Comparison of ENCODE assay signal across 17 mouse cellular contexts in genomic region chr5:122063204-122063933, GRCm38 (mm10). TPM values are rescaled to one million over a fixed set of nuclear protein-coding genes. Genes with fewer than 3 reads are reported as not detected.
DNase-seq lines count a peak whose midpoint lies in the region; TF ChIP-seq lines count a peak whose summit lies in the region.
"Had no signal": no experiment of that assay in that cellular context is flagged by ENCODE, and none has a peak within 500 bp of the region (broad histone marks: within the 10 kb centered on the region; RNA-seq: fewer than 3 reads in every experiment).

No protein-coding gene starts in this region.

- H3K4me3 ChIP-seq in heart, embryonic 10.5 days, result no peak overlapping the region
- H3K4me3 ChIP-seq in testis, adult 2 months (ENCODE audit: control insufficient read depth, low read depth, low read length), result peak overlapping the region; percentile 69
- H3K4me3 ChIP-seq: erythroblast, embryonic 14.5 days; liver, embryonic 12.5 days had no signal

- 0 out of 2 replicates have a peak, but pooled peaks cover 9% of the 10 kb centered on the region for H3K27me3 ChIP-seq in heart, embryonic 10.5 days (ENCODE audit: insufficient read depth, poor library complexity, severe bottlenecking)
- H3K27me3 ChIP-seq in testis, adult 2 months (ENCODE audit: control insufficient read depth, insufficient read depth, low read length), result no peaks in the 10 kb centered on the region

- WGBS in heart, embryonic 10.5 days, result 71% methylated on average over 25 of the region's 25 CpGs

- H3K4me1 ChIP-seq in heart, embryonic 10.5 days, result peaks cover 60% of the 10 kb centered on the region
- peaks cover 26% of the 10 kb centered on the region for H3K4me1 ChIP-seq in testis, adult 2 months (ENCODE audit: control insufficient read depth, insufficient read depth, low read length)

- H3K27ac ChIP-seq in heart, embryonic 10.5 days, result peak overlapping the region; percentile 70
- peak overlapping the region; percentile 33; the same call in 1 of the 2 replicates for H3K27ac ChIP-seq in testis, adult 2 months (ENCODE audit: control insufficient read depth, insufficient read depth, low read depth, low read length)
- H3K27ac ChIP-seq: liver, embryonic 12.5 days; stomach, postnatal 0 days had no signal

- intact Hi-C loops in left cerebral cortex, postnatal 36 days (cut with DNase I), result loop anchor here (5.0 kb wide), 1 partner anchor 116 kb away; no protein-coding TSS in a partner anchor

- no peaks in the 10 kb centered on the region for H3K9me3 ChIP-seq in heart, embryonic 10.5 days
- H3K9me3 ChIP-seq: liver, embryonic 12.5 days had no signal

- DNase-seq in heart, embryonic 10.5 days (ENCODE audit: low spot score), result no peak
- DNase-seq in heart, adult 18-20 months, result no peak
- DNase-seq in testis, postnatal 10 days (ENCODE audit: low spot score), result no peak
- peak; percentile 65 to 80 for DNase-seq in left cerebral cortex, postnatal 36 days (ENCODE audit: low spot score in 2 of 2)
- no peak for DNase-seq in cerebellum, adult 9-11 months
- DNase-seq in Muller cell, postnatal 12 days (ENCODE audit: inconsistent ontology term), result no peak
- no peak for DNase-seq in c-Kit-positive CD71-positive TER-119-positive erythroid progenitor cells, embryonic 14.5 days (ENCODE audit: low spot score)
- DNase-seq: cerebellum, adult 2 months; heart, postnatal 36 days had no signal

- no peaks in the 10 kb centered on the region for H3K36me3 ChIP-seq in heart, embryonic 10.5 days
- no peaks in the 10 kb centered on the region for H3K36me3 ChIP-seq in testis, adult 2 months (ENCODE audit: control insufficient read depth, insufficient read depth, low read length)
- H3K36me3 ChIP-seq: liver, embryonic 12.5 days had no signal

- TF ChIP-seq CTCF in testis, adult 2 months (IDR thresholded peaks at IDR 0.05; ENCODE audit: control insufficient read depth, insufficient read depth, insufficient replicate concordance, low read depth, low read length), result no peak

- TF ChIP-seq POLR2A in testis, adult 2 months (IDR thresholded peaks at IDR 0.05; ENCODE audit: control insufficient read depth, low read depth, low read length), result no peak

RNA-seq across cellular contexts. Expression of gene Cux2, which starts 13.5 kb away (rescaled TPM):
- polyA plus RNA-seq in heart, embryonic 10.5 days (2016; fragmentation: Nextera tagmentation; extraction: Ambion mirVana), result 6.6 and 8.0 TPM in 2 replicates
- total RNA-seq in heart, adult 18-20 months (2021), result 10 to 100 TPM; 19.3 to 19.4 TPM
- 7.5 and 9.1 TPM in 2 replicates for polyA plus RNA-seq in testis, adult 2 months (2012; rRNA removed)
- total RNA-seq in left cerebral cortex, postnatal 36 days (2021), result 100 to 1,000 TPM; 187 to 216 TPM
- total RNA-seq: megakaryocyte-erythroid progenitor cell, adult 5-6 weeks; monocyte, adult 5-6 weeks had no signal

RNA-seq across cellular contexts. Expression of gene Myl2, which starts 37.4 kb away (rescaled TPM):
- polyA plus RNA-seq in heart, embryonic 10.5 days (2016; fragmentation: Nextera tagmentation; extraction: Ambion mirVana), result 3,021 and 6,084 TPM in 2 replicates
- over 10,000 TPM; 22,032 to 23,824 TPM for total RNA-seq in heart, adult 18-20 months (2021)
- 1.4 and 1.5 TPM in 2 replicates for polyA plus RNA-seq in testis, adult 2 months (2012; rRNA removed)
- 1 to 10 TPM; 1.3 to 1.6 TPM for total RNA-seq in left cerebral cortex, postnatal 36 days (2021)
- total RNA-seq: megakaryocyte-erythroid progenitor cell, adult 5-6 weeks; monocyte, adult 5-6 weeks had no signal
- polyA plus RNA-seq: erythroblast, embryonic 14.5 days; small intestine, adult 2 months; urinary bladder, adult 2 months had no signal

Comparison
In these comparisons a context has a peak if more than half of its experiments do, and no peak if none do; other contexts are left out.
1. DNase-seq: peak in left cerebral cortex, postnatal 36 days (2 of 2); none in heart, embryonic 10.5 days (single experiment), heart, adult 18-20 months (0 of 2), testis, postnatal 10 days (single experiment), cerebellum, adult 9-11 months (single experiment), Muller cell, postnatal 12 days (single experiment) and c-Kit-positive CD71-positive TER-119-positive erythroid progenitor cells, embryonic 14.5 days (single experiment).
2. RNA of gene Cux2, which starts 13.5 kb away (total RNA-seq): 187 to 216 TPM in left cerebral cortex, postnatal 36 days; 19.3 to 19.4 TPM in heart, adult 18-20 months; every median in the first group is over 4 times any median in the second.
3. RNA of gene Myl2, which starts 37.4 kb away (total RNA-seq): 22,032 to 23,824 TPM in heart, adult 18-20 months; 1.3 to 1.6 TPM in left cerebral cortex, postnatal 36 days; every median in the first group is over 1,000 times any median in the second.